Mouse (Mus musculus) liver, embryonic 16.5 days (tissue): ENCODE data around the gene Rab11a. TPM values are rescaled to one million over a fixed set of nuclear protein-coding genes. Genes with fewer than 3 reads are reported as not detected.

Experiments used
- ATAC-seq: fragments of 200-750 bp; cut with Nextera tagmentation; 2 replicates; pipeline ENCODE4 v1.8.0; 2017; ENCODE audit warnings: low read depth, mild to moderate bottlenecking, moderate number of reproducible peaks, moderate library complexity
- H3K27ac ChIP-seq: fragments of 300-500 bp; sonication (generic); 2 replicates; pipeline ENCODE4 v1.5.1; 2014; ENCODE audit warnings: mild to moderate bottlenecking, low read length
- H3K27me3 ChIP-seq: fragments of 300-500 bp; sonication (generic); 2 replicates; pipeline ENCODE4 v1.6.1; 2014; ENCODE audit warnings: low read depth, low read length, mixed read lengths; ENCODE audit not compliant: control insufficient read depth, insufficient read depth
- H3K36me3 ChIP-seq: fragments of 300-500 bp; sonication (generic); 2 replicates; pipeline ENCODE4 v1.6.1; 2014; ENCODE audit warnings: mild to moderate bottlenecking; ENCODE audit not compliant: control insufficient read depth, insufficient read depth
- H3K4me1 ChIP-seq: fragments of 300-500 bp; sonication (generic); 2 replicates; pipeline ENCODE4 v1.6.1; 2014; ENCODE audit warnings: low read depth, low read length, mixed read lengths; ENCODE audit not compliant: control insufficient read depth
- H3K4me2 ChIP-seq: fragments of 300-500 bp; sonication (generic); 2 replicates; pipeline ENCODE4 v1.6.1; 2014; ENCODE audit warnings: low read depth, low read length, mixed read lengths
- H3K4me3 ChIP-seq: fragments of 300-500 bp; sonication (generic); 2 replicates; pipeline ENCODE4 v1.5.1; 2014; ENCODE audit warnings: low read depth, mild to moderate bottlenecking, low read length
- H3K9ac ChIP-seq: fragments of 300-500 bp; sonication (generic); 2 replicates; pipeline ENCODE4 v1.6.1; 2014; ENCODE audit warnings: low read depth, low read length
- H3K9me3 ChIP-seq: fragments of 300-500 bp; sonication (generic); replicated peaks from 2 replicates; pipeline ENCODE4 v1.6.1; 2016; ENCODE audit warnings: low read length; ENCODE audit not compliant: control insufficient read depth
- WGBS: fragments of 180-500 bp; shearing (Covaris S2); extraction: QIAGEN DNeasy Blood & Tissue Kit; methylation state at CpG from one replicate; pipeline ENCODE4 v1.1.7; 2014; ENCODE audit not compliant: insufficient replicate concordance; 5-methylcytosine and 5-hydroxymethylcytosine counted together
- polyA plus RNA-seq: library from polyadenylated mRNA; unstranded; fragments of >200 nt; fragmentation: Nextera tagmentation; extraction: Ambion mirVana; gene quantifications from 2 replicates; pipeline ENCODE4 v1.2.1, GENCODE M21; 2015

Gene Rab11a
- polyA plus RNA-seq, 1 experiment from 2014 or later, result 198 TPM

GRCm38 (mm10) chr9:64766136-64766535 lies 28.6 kb upstream of the Rab11a start:
- Histone ChIP-seq H3K27me3 (no peaks in the 10 kb centered on the region), H3K9me3 (no peaks in the 10 kb centered on the region), H3K4me3 (no peak overlapping the region), H3K4me1 (no peaks in the 10 kb centered on the region; the same call in 1 of the 2 replicates), H3K36me3 (no peaks in the 10 kb centered on the region), H3K4me2 (no peak overlapping the region), H3K27ac (no peak overlapping the region), H3K9ac (no peak overlapping the region)
- WGBS, result 81% methylated on average over 3 of the region's 3 CpGs
- ATAC-seq, result no peak

DNA sequence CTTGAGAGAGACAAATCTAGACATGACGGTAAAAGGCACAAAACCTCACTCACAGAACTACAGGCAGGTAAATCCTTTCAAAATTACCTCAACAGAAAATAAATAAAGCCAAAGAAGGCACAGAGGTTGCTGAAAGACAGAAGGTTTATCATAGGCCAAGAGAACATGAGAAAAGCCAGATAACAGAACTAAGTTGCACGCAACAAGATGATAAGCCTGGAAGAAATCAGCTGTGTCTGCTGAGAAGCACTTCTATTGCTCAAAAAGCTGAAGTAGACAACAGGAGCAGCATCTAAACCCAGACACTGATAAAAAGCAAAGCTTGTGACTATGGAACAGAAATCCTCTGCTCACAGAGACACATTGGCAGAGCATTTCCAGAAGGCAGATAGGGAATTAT lies 27.3 kb upstream of the Rab11a start:
- WGBS, result 35% methylated on average over 2 of the region's 2 CpGs
- Histone ChIP-seq H3K4me3 (no peak overlapping the region), H3K27me3 (no peaks in the 10 kb centered on the region), H3K27ac (no peak overlapping the region), H3K9ac (no peak overlapping the region), H3K9me3 (no peaks in the 10 kb centered on the region), H3K4me2 (no peak overlapping the region), H3K36me3 (no peaks in the 10 kb centered on the region), H3K4me1 (no peaks in the 10 kb centered on the region; the same call in 1 of the 2 replicates)
- no peak for ATAC-seq

DNA sequence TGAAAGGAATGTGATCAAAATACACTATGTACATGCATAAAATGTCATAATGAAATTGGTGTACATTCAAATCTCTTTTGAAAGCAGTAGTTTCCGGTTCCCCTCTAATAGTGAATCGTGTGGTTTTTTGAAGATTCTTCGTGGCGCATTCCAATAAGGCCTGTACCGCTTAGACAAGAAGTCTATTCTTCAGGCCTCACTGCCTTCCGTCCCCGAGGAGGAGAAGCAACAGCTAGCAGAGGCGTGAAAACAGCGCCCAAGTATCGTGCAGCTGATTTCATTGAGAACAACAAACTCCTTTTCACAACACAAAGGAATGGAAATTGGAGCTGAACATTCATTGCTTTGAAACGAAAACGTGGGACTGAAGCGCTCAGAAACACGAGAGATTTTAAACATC lies 20.5 kb upstream of the Rab11a start:
- Histone ChIP-seq H3K27me3 (no peaks in the 10 kb centered on the region), H3K9ac (no peak overlapping the region), H3K4me2 (no peak overlapping the region), H3K36me3 (no peaks in the 10 kb centered on the region), H3K9me3 (no peaks in the 10 kb centered on the region), H3K27ac (no peak overlapping the region), H3K4me3 (no peak overlapping the region), H3K4me1 (no peaks in the 10 kb centered on the region)
- 73% methylated on average over 14 of the region's 14 CpGs for WGBS
- ATAC-seq, result no peak

GRCm38 (mm10) chr9:64752575-64752974 lies 15.0 kb upstream of the Rab11a start:
- Histone ChIP-seq H3K9me3 (no peaks in the 10 kb centered on the region), H3K4me3 (no peak overlapping the region), H3K27ac (no peak overlapping the region), H3K27me3 (no peaks in the 10 kb centered on the region), H3K4me2 (no peak overlapping the region), H3K9ac (no peak overlapping the region), H3K4me1 (no peaks in the 10 kb centered on the region), H3K36me3 (no peaks in the 10 kb centered on the region)
- no peak for ATAC-seq
- WGBS, result 34% methylated on average over 5 of the region's 5 CpGs

- Histone ChIP-seq H3K36me3 (no peaks in the 10 kb centered on the region), H3K4me2 (no peak overlapping the region), H3K27ac (no peak overlapping the region), H3K9me3 (no peaks in the 10 kb centered on the region), H3K4me3 (no peak overlapping the region), H3K4me1 (no peaks in the 10 kb centered on the region), H3K27me3 (no peaks in the 10 kb centered on the region), H3K9ac (no peak overlapping the region)
- no peak for ATAC-seq
- WGBS, result 31% methylated on average over 6 of the region's 6 CpGs
Observed at GRCm38 (mm10) chr9:64749314-64749713, 11.8 kb upstream of the Rab11a start.

- H3K27ac ChIP-seq, result no peak overlapping the region
- ATAC-seq, result no peak
- no peak overlapping the region for H3K4me2 ChIP-seq
- H3K4me1 ChIP-seq, result no peaks in the 10 kb centered on the region
- WGBS, result 61% methylated on average over 4 of the region's 4 CpGs
- no peaks in the 10 kb centered on the region for H3K36me3 ChIP-seq
- H3K9ac ChIP-seq, result no peak overlapping the region
- no peaks in the 10 kb centered on the region for H3K27me3 ChIP-seq
- H3K4me3 ChIP-seq, result no peak overlapping the region
- no peaks in the 10 kb centered on the region for H3K9me3 ChIP-seq
Observed at GRCm38 (mm10) chr9:64747735-64748134, 10.2 kb upstream of the Rab11a start.

DNA sequence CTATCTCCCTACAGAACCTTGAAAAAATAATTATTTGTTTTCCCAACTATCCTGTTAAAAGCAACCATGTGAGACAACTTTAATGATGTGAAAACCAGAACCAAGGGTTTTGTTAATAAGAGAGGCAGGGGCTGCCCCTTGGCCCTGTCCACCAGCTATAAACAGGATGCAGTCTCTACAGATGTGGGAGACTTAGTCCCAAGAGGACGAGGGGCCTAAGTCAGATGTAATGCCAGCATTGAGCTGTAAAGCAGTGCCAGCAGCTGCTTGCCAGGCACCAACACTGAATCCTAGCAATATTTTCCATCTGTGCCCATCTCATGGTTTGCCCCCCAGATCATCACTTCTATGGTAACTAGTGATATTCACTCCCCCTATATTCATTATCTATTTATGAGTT lies 4.9 kb upstream of the Rab11a start:
- 47% methylated on average over 1 of the region's 1 CpGs for WGBS
- H3K36me3 ChIP-seq, result no peaks in the 10 kb centered on the region
- no peaks in the 10 kb centered on the region for H3K9me3 ChIP-seq
- no peaks in the 10 kb centered on the region; the same call in 1 of the 2 replicates for H3K4me1 ChIP-seq
- H3K4me3 ChIP-seq, result no peak overlapping the region
- no peak overlapping the region for H3K4me2 ChIP-seq
- no peak for ATAC-seq
- H3K27ac ChIP-seq, result no peak overlapping the region
- no peak overlapping the region for H3K9ac ChIP-seq
- H3K27me3 ChIP-seq, result no peaks in the 10 kb centered on the region

DNA sequence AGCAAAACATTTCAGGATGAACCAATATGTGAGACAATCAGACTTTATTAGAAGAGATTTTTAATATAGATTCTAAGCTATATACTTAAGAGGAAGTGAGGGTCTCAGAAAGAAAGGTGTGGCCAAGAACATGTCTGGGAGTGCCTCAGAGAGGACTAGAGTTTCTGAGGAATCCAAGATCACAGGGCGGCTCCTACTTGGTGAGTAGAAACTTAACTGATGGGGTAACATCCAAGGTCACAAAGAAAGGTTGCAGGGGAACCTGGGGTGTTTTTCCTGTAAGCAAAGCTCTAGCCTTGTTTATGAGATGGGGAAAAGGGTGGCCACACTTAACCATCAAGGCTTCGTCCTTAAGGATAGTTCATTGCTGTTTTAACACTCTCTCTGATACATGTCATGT lies 1.4 kb upstream of the Rab11a start:
- Histone ChIP-seq H3K4me1 (peaks cover 8% of the 10 kb centered on the region), H3K27me3 (no peaks in the 10 kb centered on the region), H3K9me3 (no peaks in the 10 kb centered on the region), H3K9ac (no peak overlapping the region), H3K4me3 (no peak overlapping the region), H3K4me2 (no peak overlapping the region), H3K36me3 (no peaks in the 10 kb centered on the region), H3K27ac (no peak overlapping the region)
- WGBS, result 64% methylated on average over 2 of the region's 2 CpGs
- no peak for ATAC-seq

DNA sequence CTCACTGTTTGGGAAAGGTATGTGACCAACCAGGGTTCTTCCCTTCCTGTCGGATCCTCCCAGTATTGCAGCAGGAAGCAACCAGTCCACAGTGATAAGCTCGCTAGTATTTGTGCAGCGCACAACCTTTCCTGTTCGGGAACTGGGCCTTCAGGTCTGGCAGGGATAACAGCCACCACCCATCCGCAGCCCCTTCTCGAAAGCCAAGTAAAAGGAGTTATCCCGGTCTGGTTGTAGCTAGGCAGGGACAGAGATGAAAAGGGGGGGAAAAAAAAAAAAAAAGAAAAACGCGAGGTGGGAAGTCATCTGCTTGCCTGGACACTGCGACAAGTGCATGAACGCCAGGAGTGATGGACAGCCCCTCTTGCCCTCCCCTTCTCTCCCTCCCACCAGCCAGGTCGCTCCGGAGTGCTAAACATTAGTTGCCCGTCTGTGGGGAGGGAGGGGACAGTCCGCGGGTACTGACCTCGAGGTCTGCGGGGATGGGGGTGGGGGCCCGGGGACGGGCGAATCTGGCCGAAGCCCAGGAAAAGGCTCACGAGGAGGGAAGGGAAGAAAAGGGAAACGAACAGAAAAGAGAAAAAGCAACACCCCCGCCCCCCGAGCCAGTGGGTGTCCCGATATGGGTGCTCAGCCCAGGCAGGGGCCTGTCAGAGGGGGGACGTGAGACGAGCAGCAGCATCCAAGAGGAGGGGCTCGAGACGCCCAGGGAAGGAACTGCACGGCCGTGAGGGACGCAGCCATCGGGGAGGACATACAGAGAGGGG lies 736 bp downstream of the Rab11a start:
- H3K36me3 ChIP-seq, result no peaks in the 10 kb centered on the region
- peak overlapping the region; percentile 92 for H3K9ac ChIP-seq
- WGBS, result 1% methylated on average over 33 of the region's 35 CpGs
- H3K4me1 ChIP-seq, result peaks cover 8% of the 10 kb centered on the region
- peak overlapping the region; percentile 96 for H3K4me3 ChIP-seq
- ATAC-seq, result peak; percentile 60
- no peaks in the 10 kb centered on the region for H3K27me3 ChIP-seq
- H3K4me2 ChIP-seq, result peak overlapping the region; percentile 88
- no peaks in the 10 kb centered on the region for H3K9me3 ChIP-seq
- H3K27ac ChIP-seq, result peak overlapping the region; percentile 94
